Comparison of ENCODE assay signal across 24 mouse cellular contexts in the genomic region with DNA sequence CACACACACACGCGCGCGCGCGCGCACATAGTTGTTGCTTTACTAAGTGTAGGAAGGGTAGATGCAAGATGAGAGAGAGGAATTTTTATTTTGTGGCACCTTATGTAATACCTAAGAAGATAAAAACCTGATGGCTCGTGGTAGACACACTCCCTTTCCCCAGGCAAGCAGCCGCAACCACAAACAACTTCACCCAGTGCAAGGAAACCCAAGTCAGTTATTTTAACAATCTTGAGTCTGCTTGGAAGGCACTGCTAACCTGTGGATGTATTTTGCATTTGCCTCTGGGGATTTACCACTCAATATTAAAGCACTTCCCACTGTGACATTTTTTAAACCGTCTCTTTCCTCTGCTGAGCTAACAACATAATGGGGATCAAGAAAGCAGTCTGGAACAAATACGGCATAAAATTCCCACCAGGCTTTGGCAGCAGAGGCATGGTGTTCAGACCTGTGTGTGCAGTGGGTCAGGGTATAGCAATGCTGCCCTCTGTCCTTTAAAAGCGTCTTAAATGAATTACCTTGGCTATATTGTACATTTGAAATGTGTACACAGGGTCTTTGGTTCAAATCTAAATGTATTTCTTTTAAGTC.
DNase-seq lines count a peak whose midpoint lies in the region; ATAC-seq and TF ChIP-seq lines count a peak whose summit lies in the region.
"Had no signal": no experiment of that assay in that cellular context is flagged by ENCODE, and none has a peak within 500 bp of the region (broad histone marks: within the 10 kb centered on the region; RNA-seq: fewer than 3 reads in every experiment).

No protein-coding gene starts in this region.

- no peak for TF ChIP-seq CTCF in cerebellum, adult 2 months (IDR thresholded peaks at IDR 0.05; ENCODE audit: borderline replicate concordance, insufficient read depth, low read depth, low read length)
- TF ChIP-seq CTCF in hindbrain, postnatal 0 days (IDR thresholded peaks at IDR 0.05; ENCODE audit: low read depth): peak; percentile 16; the same call in 1 of the 2 replicates

- H3K4me2 ChIP-seq in hindbrain, postnatal 0 days (ENCODE audit: low read depth, low read length): no peak overlapping the region
- no peak overlapping the region for H3K4me2 ChIP-seq in hindbrain, embryonic 11.5 days (replicated peaks; ENCODE audit: low read depth, low read length)
- no peak overlapping the region for H3K4me2 ChIP-seq in forebrain, embryonic 14.5 days (ENCODE audit: low read length)
- H3K4me2 ChIP-seq in midbrain, embryonic 16.5 days (ENCODE audit: low read length): peak overlapping the region; percentile 5; the same call in 1 of the 2 replicates

- peak; percentile 21 to 45 for DNase-seq in cerebellum, postnatal 10 days
- no peak for DNase-seq in cerebellum, adult 2 months
- DNase-seq in hindbrain, postnatal 0 days (ENCODE audit: low spot score): no peak
- no peak for DNase-seq in hindbrain, embryonic 11.5 days (ENCODE audit: low spot score)
- DNase-seq in forebrain, embryonic 14.5 days (ENCODE audit: low spot score): no peak
- no peak for DNase-seq in layer of hippocampus, postnatal 25 days (ENCODE audit: extremely low spot score in 1 of 2, low spot score in 1 of 2)
- no peak for DNase-seq in lung, postnatal 25 days (ENCODE audit: low spot score)
- DNase-seq: adrenal gland, adult 8-10 months; cerebellum, postnatal 25 days; gastrocnemius, postnatal 14 days; heart, adult 2 months; heart, postnatal 4 days; kidney, adult 2 months; kidney, postnatal 10 days; layer of hippocampus, postnatal 36 days; liver; liver, postnatal 0 days; lung, postnatal 14 days; right cerebral cortex, adult 18-20 months had no signal

- no peaks in the 10 kb centered on the region for H3K4me1 ChIP-seq in cerebellum, adult 2 months (ENCODE audit: control insufficient read depth, insufficient read depth, low read length)
- H3K4me1 ChIP-seq in hindbrain, postnatal 0 days (ENCODE audit: insufficient read depth, low read length): no peaks in the 10 kb centered on the region
- no peaks in the 10 kb centered on the region for H3K4me1 ChIP-seq in hindbrain, embryonic 11.5 days (replicated peaks; ENCODE audit: control insufficient read depth, insufficient read depth, low read length)
- H3K4me1 ChIP-seq in forebrain, embryonic 14.5 days (ENCODE audit: control insufficient read depth, insufficient read depth, low read length): no peaks in the 10 kb centered on the region
- H3K4me1 ChIP-seq in midbrain, embryonic 16.5 days (ENCODE audit: control insufficient read depth, insufficient read depth, low read length): peaks cover 8% of the 10 kb centered on the region
- H3K4me1 ChIP-seq: megakaryocyte, embryonic 14.5 days had no signal

- WGBS in cerebellum, adult 2 months: 74% methylated on average over 12 of the region's 12 CpGs
- WGBS in hindbrain, postnatal 0 days: 77% methylated on average over 12 of the region's 12 CpGs
- WGBS in hindbrain, embryonic 11.5 days: 89% methylated on average over 12 of the region's 12 CpGs
- 80% methylated on average over 12 of the region's 12 CpGs for WGBS in forebrain, embryonic 14.5 days
- WGBS in midbrain, embryonic 16.5 days: 70% methylated on average over 12 of the region's 12 CpGs

- H3K27me3 ChIP-seq in cerebellum, adult 2 months (ENCODE audit: control insufficient read depth, insufficient read depth, low read length): no peaks in the 10 kb centered on the region
- no peaks in the 10 kb centered on the region for H3K27me3 ChIP-seq in hindbrain, postnatal 0 days (ENCODE audit: insufficient read depth, low read length)
- H3K27me3 ChIP-seq in hindbrain, embryonic 11.5 days (ENCODE audit: control insufficient read depth, insufficient read depth, low read length): no peaks in the 10 kb centered on the region
- no peaks in the 10 kb centered on the region for H3K27me3 ChIP-seq in forebrain, embryonic 14.5 days (replicated peaks; ENCODE audit: control insufficient read depth, insufficient read depth, low read length)
- no peaks in the 10 kb centered on the region for H3K27me3 ChIP-seq in midbrain, embryonic 16.5 days (ENCODE audit: control insufficient read depth, insufficient read depth, low read depth, low read length)
- H3K27me3 ChIP-seq: megakaryocyte, embryonic 14.5 days had no signal

- no peak overlapping the region for H3K27ac ChIP-seq in cerebellum, adult 2 months (ENCODE audit: insufficient read depth, low read length)
- no peak overlapping the region for H3K27ac ChIP-seq in hindbrain, postnatal 0 days
- H3K27ac ChIP-seq in hindbrain, embryonic 11.5 days (ENCODE audit: low read depth, low read length): no peak overlapping the region
- no peak overlapping the region; the same call in 1 of the 2 replicates for H3K27ac ChIP-seq in forebrain, embryonic 14.5 days (ENCODE audit: low read depth, low read length)
- H3K27ac ChIP-seq in midbrain, embryonic 16.5 days (ENCODE audit: low read length): no peak overlapping the region
- H3K27ac ChIP-seq: heart, adult 2 months; stomach, postnatal 0 days had no signal

- no peaks in the 10 kb centered on the region for H3K9me3 ChIP-seq in hindbrain, postnatal 0 days (ENCODE audit: low read length)
- H3K9me3 ChIP-seq in hindbrain, embryonic 11.5 days (ENCODE audit: control insufficient read depth, low read length): no peaks in the 10 kb centered on the region
- no peaks in the 10 kb centered on the region for H3K9me3 ChIP-seq in forebrain, embryonic 14.5 days (replicated peaks; ENCODE audit: control insufficient read depth, low read length)
- no peaks in the 10 kb centered on the region for H3K9me3 ChIP-seq in midbrain, embryonic 16.5 days (replicated peaks; ENCODE audit: control insufficient read depth, low read length, poor library complexity, severe bottlenecking)
- H3K9me3 ChIP-seq: megakaryocyte, embryonic 14.5 days had no signal

- H3K36me3 ChIP-seq in hindbrain, postnatal 0 days (ENCODE audit: insufficient read depth, low read length): no peaks in the 10 kb centered on the region
- no peaks in the 10 kb centered on the region for H3K36me3 ChIP-seq in hindbrain, embryonic 11.5 days (ENCODE audit: control insufficient read depth, insufficient read depth, low read length)
- H3K36me3 ChIP-seq in forebrain, embryonic 14.5 days (ENCODE audit: control insufficient read depth, insufficient read depth, low read length): no peaks in the 10 kb centered on the region
- no peaks in the 10 kb centered on the region for H3K36me3 ChIP-seq in midbrain, embryonic 16.5 days (ENCODE audit: control insufficient read depth, insufficient read depth, low read length)

- ATAC-seq in hindbrain, postnatal 0 days: no peak
- ATAC-seq in hindbrain, embryonic 11.5 days (ENCODE audit: low FRiP score): no peak
- peak; percentile 40 for ATAC-seq in forebrain, embryonic 14.5 days
- peak; percentile 71 for ATAC-seq in midbrain, embryonic 16.5 days
- ATAC-seq: inflammation-experienced regulatory T-cells, adult 6 months; liver, postnatal 0 days had no signal

- no peak overlapping the region for H3K4me3 ChIP-seq in cerebellum, adult 2 months (replicated peaks; ENCODE audit: insufficient read depth, low read depth, low read length)
- no peak overlapping the region for H3K4me3 ChIP-seq in hindbrain, postnatal 0 days (ENCODE audit: low read length)
- no peak overlapping the region for H3K4me3 ChIP-seq in hindbrain, embryonic 11.5 days (ENCODE audit: low read depth, low read length)
- H3K4me3 ChIP-seq in forebrain, embryonic 14.5 days (ENCODE audit: low read depth, low read length): no peak overlapping the region
- H3K4me3 ChIP-seq in midbrain, embryonic 16.5 days (ENCODE audit: low read depth, low read length): no peak overlapping the region
- H3K4me3 ChIP-seq: erythroblast, embryonic 14.5 days; heart, adult 2 months; megakaryocyte, embryonic 14.5 days had no signal

- no peak for TF ChIP-seq POLR2A in cerebellum, adult 2 months (IDR thresholded peaks at IDR 0.05; ENCODE audit: borderline replicate concordance, insufficient read depth, low read length)

- no peak overlapping the region for H3K9ac ChIP-seq in hindbrain, postnatal 0 days (replicated peaks; ENCODE audit: low read length)
- H3K9ac ChIP-seq in hindbrain, embryonic 11.5 days (ENCODE audit: low read depth, low read length): no peak overlapping the region
- no peak overlapping the region for H3K9ac ChIP-seq in forebrain, embryonic 14.5 days (ENCODE audit: low read length)
- no peak overlapping the region for H3K9ac ChIP-seq in midbrain, embryonic 16.5 days (ENCODE audit: low read depth, low read length)
- H3K9ac ChIP-seq: liver, postnatal 0 days had no signal

Comparison
In these comparisons a context has a peak if more than half of its experiments do, and no peak if none do; other contexts are left out.
1. DNase-seq: peak in cerebellum, postnatal 10 days (2 of 2); none in cerebellum, adult 2 months (0 of 2), hindbrain, postnatal 0 days (single experiment), hindbrain, embryonic 11.5 days (single experiment), forebrain, embryonic 14.5 days (single experiment), layer of hippocampus, postnatal 25 days (0 of 2) and lung, postnatal 25 days (single experiment).
2. ATAC-seq: peak in forebrain, embryonic 14.5 days (single experiment) and midbrain, embryonic 16.5 days (single experiment); none in hindbrain, postnatal 0 days (single experiment) and hindbrain, embryonic 11.5 days (single experiment).